Mouse (Mus musculus) monocyte, adult 5-6 weeks (primary cell): ENCODE results near the gene Cygb. TPM values are rescaled to one million over a fixed set of nuclear protein-coding genes. Genes with fewer than 3 reads are reported as not detected.
"Not testable (repeated sequence)": the region's sequence is repeated elsewhere in the genome, so short reads cannot be mapped to it uniquely, and the experiment has no call there.

Experiments
- ATAC-seq: fragments of 153-309, 156-312 bp; replicated peaks from 2 replicates; pipeline ENCODE4 v1.8.0; 2017; ENCODE audit warnings: mild to moderate bottlenecking; ENCODE audit not compliant: low TSS enrichment, insufficient number of reproducible peaks, severe bottlenecking, poor library complexity, low FRiP score
- total RNA-seq: library from RNA; stranded (forward); fragments of 200-1000, 200-491, 200-594 nt; gene quantifications from 3 replicates; pipeline ENCODE4 v1.2.3, GENCODE M21; 2017

Gene Cygb
- total RNA-seq, 1 experiment from 2014 or later, result not detected

- ATAC-seq, result no peak
Observed at GRCm38 (mm10) chr11:116676175-116676976, 22.3 kb upstream of the Cygb start.

- not testable (repeated sequence) for ATAC-seq
Observed at GRCm38 (mm10) chr11:116675429-116675828, 21.3 kb upstream of the Cygb start.

GRCm38 (mm10) chr11:116674616-116675379 is 20.7 kb upstream of the Cygb start:
- no peak for ATAC-seq

- no peak for ATAC-seq
Observed at GRCm38 (mm10) chr11:116673410-116673809, 19.3 kb upstream of the Cygb start.

GRCm38 (mm10) chr11:116672595-116672994 is 18.5 kb upstream of the Cygb start:
- no peak for ATAC-seq

GRCm38 (mm10) chr11:116671845-116672434 is 17.8 kb upstream of the Cygb start:
- ATAC-seq, result no peak

- ATAC-seq, result peak; percentile 97
Observed at GRCm38 (mm10) chr11:116671112-116671844, 17.2 kb upstream of the Cygb start.

- no peak for ATAC-seq
Observed at GRCm38 (mm10) chr11:116670386-116670785, 16.3 kb upstream of the Cygb start.

- no peak for ATAC-seq
Observed at GRCm38 (mm10) chr11:116669787-116670365, 15.8 kb upstream of the Cygb start.

- no peak for ATAC-seq
Observed at GRCm38 (mm10) chr11:116669316-116669715, 15.2 kb upstream of the Cygb start.

GRCm38 (mm10) chr11:116668839-116669238 is 14.7 kb upstream of the Cygb start:
- ATAC-seq, result no peak

GRCm38 (mm10) chr11:116668381-116668825 is 14.3 kb upstream of the Cygb start:
- ATAC-seq, result no peak

GRCm38 (mm10) chr11:116667930-116668329 is 13.8 kb upstream of the Cygb start:
- ATAC-seq, result no peak

- not testable (repeated sequence) for ATAC-seq
Observed at GRCm38 (mm10) chr11:116667012-116667411, 12.9 kb upstream of the Cygb start.

- ATAC-seq, result no peak
Observed at GRCm38 (mm10) chr11:116666566-116666965, 12.5 kb upstream of the Cygb start.

- no peak for ATAC-seq
Observed at GRCm38 (mm10) chr11:116665289-116665688, 11.2 kb upstream of the Cygb start.

GRCm38 (mm10) chr11:116661948-116662377 is 7.8 kb upstream of the Cygb start:
- ATAC-seq, result no peak

- ATAC-seq, result 0 out of 2 replicates have a peak, but pooled peaks have one; percentile 10
Observed at GRCm38 (mm10) chr11:116661291-116661947, 7.3 kb upstream of the Cygb start.
